Comparison of ENCODE assay signal across 16 mouse cellular contexts in genomic region chr3:122142256-122142922, GRCm38 (mm10).
DNase-seq lines count a peak whose midpoint lies in the region; ATAC-seq and TF ChIP-seq lines count a peak whose summit lies in the region.
"Had no signal": no experiment of that assay in that cellular context is flagged by ENCODE, and none has a peak within 500 bp of the region (broad histone marks: within the 10 kb centered on the region; RNA-seq: fewer than 3 reads in every experiment).

No protein-coding gene starts in this region.

- ATAC-seq in kidney, embryonic 15.5 days (replicated peaks; ENCODE audit: low FRiP score) = no peak
- ATAC-seq in common myeloid progenitor, adult 5-6 weeks (replicated peaks; ENCODE audit: low read depth, poor library complexity, severe bottlenecking) = peak; percentile 19; the same call in 1 of the 2 replicates
- ATAC-seq in heart, embryonic 15.5 days (replicated peaks; ENCODE audit: insufficient number of reproducible peaks, insufficient read depth, low FRiP score, low read depth) = peak; percentile 92
- peak; percentile 61; the same call in 1 of the 2 replicates for ATAC-seq in liver, embryonic 15.5 days (ENCODE audit: insufficient read depth)
- no peak for ATAC-seq in hindbrain, postnatal 0 days
- ATAC-seq: forebrain, embryonic 16.5 days had no signal

- no peak for TF ChIP-seq CTCF in hindbrain, postnatal 0 days (IDR thresholded peaks at IDR 0.05; ENCODE audit: low read depth)

- no peak overlapping the region for H3K9ac ChIP-seq in kidney, embryonic 15.5 days
- H3K9ac ChIP-seq in heart, embryonic 15.5 days = no peak overlapping the region
- no peak overlapping the region for H3K9ac ChIP-seq in liver, embryonic 15.5 days
- no peak overlapping the region for H3K9ac ChIP-seq in hindbrain, postnatal 0 days (replicated peaks; ENCODE audit: low read length)
- H3K9ac ChIP-seq: embryonic facial prominence, embryonic 15.5 days; limb, embryonic 13.5 days had no signal

- no peak overlapping the region for H3K4me2 ChIP-seq in kidney, embryonic 15.5 days
- peak overlapping the region; percentile 4; the same call in 1 of the 2 replicates for H3K4me2 ChIP-seq in heart, embryonic 15.5 days
- H3K4me2 ChIP-seq in liver, embryonic 15.5 days = no peak overlapping the region
- H3K4me2 ChIP-seq in hindbrain, postnatal 0 days (ENCODE audit: low read depth, low read length) = no peak overlapping the region
- H3K4me2 ChIP-seq: embryonic facial prominence, embryonic 15.5 days; limb, embryonic 13.5 days had no signal

- 77% methylated on average over 9 of the region's 9 CpGs for WGBS in kidney, embryonic 15.5 days
- 42% methylated on average over 9 of the region's 9 CpGs for WGBS in heart, embryonic 15.5 days
- 55% methylated on average over 9 of the region's 9 CpGs for WGBS in liver, embryonic 15.5 days (ENCODE audit: insufficient replicate concordance)
- WGBS in hindbrain, postnatal 0 days = 65% methylated on average over 9 of the region's 9 CpGs
- 87% methylated on average over 9 of the region's 9 CpGs for WGBS in hindbrain, embryonic 10.5 days

- peak; percentile 60 for DNase-seq in kidney, adult 9 months
- DNase-seq in hindbrain, postnatal 0 days (ENCODE audit: low spot score) = no peak
- no peak for DNase-seq in hindbrain, embryonic 10.5 days (ENCODE audit: low spot score)
- DNase-seq: gastrocnemius, postnatal 36 days; layer of hippocampus, postnatal 36 days; thymus, postnatal 4 days had no signal

- H3K27me3 ChIP-seq in kidney, embryonic 15.5 days = no peaks in the 10 kb centered on the region; the same call in 1 of the 2 replicates
- peaks cover 7% of the 10 kb centered on the region for H3K27me3 ChIP-seq in heart, embryonic 15.5 days
- H3K27me3 ChIP-seq in liver, embryonic 15.5 days = 0 out of 2 replicates have a peak, but pooled peaks cover under 1% of the 10 kb centered on the region
- H3K27me3 ChIP-seq in hindbrain, postnatal 0 days (ENCODE audit: insufficient read depth, low read length) = no peaks in the 10 kb centered on the region
- no peaks in the 10 kb centered on the region; the same call in 1 of the 2 replicates for H3K27me3 ChIP-seq in hindbrain, embryonic 10.5 days (ENCODE audit: insufficient read depth, poor library complexity, severe bottlenecking)
- H3K27me3 ChIP-seq: CH12.LX; embryonic facial prominence, embryonic 15.5 days; limb, embryonic 13.5 days had no signal

- H3K36me3 ChIP-seq in kidney, embryonic 15.5 days = no peaks in the 10 kb centered on the region
- H3K36me3 ChIP-seq in heart, embryonic 15.5 days = no peaks in the 10 kb centered on the region
- no peaks in the 10 kb centered on the region for H3K36me3 ChIP-seq in liver, embryonic 15.5 days (replicated peaks)
- no peaks in the 10 kb centered on the region for H3K36me3 ChIP-seq in hindbrain, postnatal 0 days (ENCODE audit: insufficient read depth, low read length)
- H3K36me3 ChIP-seq in hindbrain, embryonic 10.5 days = no peaks in the 10 kb centered on the region
- H3K36me3 ChIP-seq: embryonic facial prominence, embryonic 15.5 days; limb, embryonic 13.5 days had no signal

- no peaks in the 10 kb centered on the region for H3K4me1 ChIP-seq in kidney, embryonic 15.5 days
- peaks cover 33% of the 10 kb centered on the region for H3K4me1 ChIP-seq in heart, embryonic 15.5 days (replicated peaks)
- peaks cover 8% of the 10 kb centered on the region for H3K4me1 ChIP-seq in liver, embryonic 15.5 days (replicated peaks)
- H3K4me1 ChIP-seq in hindbrain, postnatal 0 days (ENCODE audit: insufficient read depth, low read length) = no peaks in the 10 kb centered on the region
- H3K4me1 ChIP-seq in hindbrain, embryonic 10.5 days (replicated peaks) = peaks cover 3% of the 10 kb centered on the region; the same call in 1 of the 2 replicates

- H3K27ac ChIP-seq in kidney, embryonic 15.5 days = no peak overlapping the region
- peak overlapping the region; percentile 53 for H3K27ac ChIP-seq in heart, embryonic 15.5 days
- H3K27ac ChIP-seq in liver, embryonic 15.5 days (replicated peaks) = no peak overlapping the region
- H3K27ac ChIP-seq in hindbrain, postnatal 0 days = no peak overlapping the region
- H3K27ac ChIP-seq in hindbrain, embryonic 10.5 days = no peak overlapping the region
- H3K27ac ChIP-seq: embryonic facial prominence, embryonic 15.5 days; limb, embryonic 13.5 days; macrophage had no signal

- H3K4me3 ChIP-seq in kidney, embryonic 15.5 days (replicated peaks) = no peak overlapping the region
- H3K4me3 ChIP-seq in heart, embryonic 15.5 days = no peak overlapping the region
- no peak overlapping the region for H3K4me3 ChIP-seq in liver, embryonic 15.5 days (replicated peaks)
- H3K4me3 ChIP-seq in hindbrain, postnatal 0 days (ENCODE audit: low read length) = no peak overlapping the region
- H3K4me3 ChIP-seq in hindbrain, embryonic 10.5 days = no peak overlapping the region
- H3K4me3 ChIP-seq: embryonic facial prominence, embryonic 15.5 days; limb, embryonic 13.5 days; myocyte had no signal

- H3K9me3 ChIP-seq in kidney, embryonic 15.5 days (replicated peaks) = no peaks in the 10 kb centered on the region
- no peaks in the 10 kb centered on the region for H3K9me3 ChIP-seq in heart, embryonic 15.5 days (replicated peaks)
- H3K9me3 ChIP-seq in liver, embryonic 15.5 days (replicated peaks) = no peaks in the 10 kb centered on the region
- H3K9me3 ChIP-seq in hindbrain, postnatal 0 days (ENCODE audit: low read length) = no peaks in the 10 kb centered on the region
- no peaks in the 10 kb centered on the region for H3K9me3 ChIP-seq in hindbrain, embryonic 10.5 days
- H3K9me3 ChIP-seq: embryonic facial prominence, embryonic 15.5 days; limb, embryonic 13.5 days had no signal

Comparison
In these comparisons a context has a peak if more than half of its experiments do, and no peak if none do; other contexts are left out.
1. ATAC-seq: peak in common myeloid progenitor, adult 5-6 weeks (single experiment), heart, embryonic 15.5 days (single experiment) and liver, embryonic 15.5 days (single experiment); none in kidney, embryonic 15.5 days (single experiment) and hindbrain, postnatal 0 days (single experiment).